14 mouse cellular contexts compared by ENCODE assay signal in genomic region chr5:150235931-150236330, GRCm38 (mm10).
"Had no signal": no experiment of that assay in that cellular context is flagged by ENCODE, and none has a peak within 500 bp of the region (broad histone marks: within the 10 kb centered on the region; RNA-seq: fewer than 3 reads in every experiment).

No protein-coding gene starts in this region.

- H3K27me3 ChIP-seq: kidney, embryonic 15.5 days; limb, embryonic 12.5 days; liver, embryonic 13.5 days; lung, embryonic 15.5 days; megakaryocyte, embryonic 14.5 days; midbrain, embryonic 12.5 days; neural tube, embryonic 13.5 days had no signal

- H3K4me3 ChIP-seq: kidney, embryonic 15.5 days; limb, embryonic 12.5 days; liver, embryonic 13.5 days; lung, embryonic 15.5 days; megakaryocyte, embryonic 14.5 days; midbrain, embryonic 12.5 days; neural tube, embryonic 13.5 days had no signal

- H3K4me1 ChIP-seq: limb, embryonic 12.5 days; lung, embryonic 15.5 days; megakaryocyte, embryonic 14.5 days had no signal

- H3K9me3 ChIP-seq: kidney, embryonic 15.5 days; liver, embryonic 13.5 days; lung, embryonic 15.5 days; midbrain, embryonic 12.5 days; neural tube, embryonic 13.5 days had no signal

- H3K36me3 ChIP-seq: kidney, embryonic 15.5 days; limb, embryonic 12.5 days; liver, embryonic 13.5 days; lung, embryonic 15.5 days; midbrain, embryonic 12.5 days; neural tube, embryonic 13.5 days had no signal

- H3K27ac ChIP-seq: kidney, embryonic 15.5 days; limb, embryonic 12.5 days; liver, embryonic 13.5 days; lung, embryonic 15.5 days; macrophage; midbrain, embryonic 12.5 days; neural tube, embryonic 13.5 days had no signal

- DNase-seq: kidney, postnatal 14 days; liver; liver, embryonic 13.5 days; liver, postnatal 0 days; lung, postnatal 14 days; right cerebral cortex, postnatal 14 days; thymus, postnatal 4 days had no signal
